Mouse (Mus musculus): ENCODE data around the gene Fbxw10. TPM values are rescaled to one million over a fixed set of nuclear protein-coding genes. Genes with fewer than 3 reads are reported as not detected.

Fbxw10 gene
- polyA plus RNA-seq, 1 experiment from 2014 or later, result 0.43 TPM

Other genes with a start within 250 kb of the Fbxw10 start
- gene Lrrc75a, start 198.5 kb upstream of the Fbxw10 start, polyA plus RNA-seq (2015; fragmentation: Nextera tagmentation; extraction: Ambion mirVana), result 14.1 and 23.8 TPM in 2 replicates
- gene Mmgt2, start 198.4 kb upstream of the Fbxw10 start, polyA plus RNA-seq (2015; fragmentation: Nextera tagmentation; extraction: Ambion mirVana), result 82.9 and 86.3 TPM in 2 replicates
- 4.2 and 4.7 TPM in 2 replicates for gene Zfp287, start 115.2 kb upstream of the Fbxw10 start, polyA plus RNA-seq (2015; fragmentation: Nextera tagmentation; extraction: Ambion mirVana)
- not detected in 2 replicates for gene Gm10428, start 94.0 kb upstream of the Fbxw10 start, polyA plus RNA-seq (2015; fragmentation: Nextera tagmentation; extraction: Ambion mirVana)
- gene Zfp286, start 57.6 kb upstream of the Fbxw10 start, polyA plus RNA-seq (2015; fragmentation: Nextera tagmentation; extraction: Ambion mirVana), result 7.9 and 10.5 TPM in 2 replicates
- gene Trim16, start 26.8 kb upstream of the Fbxw10 start, polyA plus RNA-seq (2015; fragmentation: Nextera tagmentation; extraction: Ambion mirVana), result 13.3 and 13.5 TPM in 2 replicates
- 89.8 and 90.2 TPM in 2 replicates for gene Tvp23b, start 32.4 kb downstream of the Fbxw10 start, polyA plus RNA-seq (2015; fragmentation: Nextera tagmentation; extraction: Ambion mirVana)
- 0.33 TPM in 1 of 2 replicates, not detected in the other for gene Cdrt4, start 104.1 kb downstream of the Fbxw10 start, polyA plus RNA-seq (2015; fragmentation: Nextera tagmentation; extraction: Ambion mirVana)
- not detected in 2 replicates for gene Tekt3, start 214.6 kb downstream of the Fbxw10 start, polyA plus RNA-seq (2015; fragmentation: Nextera tagmentation; extraction: Ambion mirVana)